Mouse (Mus musculus) midbrain, embryonic 12.5 days (tissue): Measurements from ENCODE around the gene N4bp2l1. TPM values are rescaled to one million over a fixed set of nuclear protein-coding genes. Genes with fewer than 3 reads are reported as not detected.

Experiments used
- ATAC-seq: fragments of 200-750 bp; cut with Nextera tagmentation; 2 replicates; pipeline ENCODE4 v1.8.0; 2017; ENCODE audit warnings: low read depth, moderate TSS enrichment, moderate library complexity; ENCODE audit not compliant: low FRiP score
- H3K27ac ChIP-seq: fragments of 300-500 bp; sonication (generic); replicated peaks from 2 replicates; pipeline ENCODE4 v1.5.1; 2016; ENCODE audit warnings: mild to moderate bottlenecking
- H3K27me3 ChIP-seq: fragments of 300-500 bp; sonication (generic); 2 replicates; pipeline ENCODE4 v1.6.1; 2016; ENCODE audit warnings: mild to moderate bottlenecking
- H3K36me3 ChIP-seq: fragments of 300-500 bp; sonication (generic); 2 replicates; pipeline ENCODE4 v1.6.1; 2016
- H3K4me1 ChIP-seq: fragments of 300-500 bp; sonication (generic); 2 replicates; pipeline ENCODE4 v1.6.1; 2016
- H3K4me2 ChIP-seq: fragments of 300-500 bp; sonication (generic); replicated peaks from 2 replicates; pipeline ENCODE4 v1.6.1; 2016; ENCODE audit warnings: mild to moderate bottlenecking, moderate library complexity
- H3K4me3 ChIP-seq: fragments of 300-500 bp; sonication (generic); 2 replicates; pipeline ENCODE4 v1.5.1; 2016; ENCODE audit warnings: mild to moderate bottlenecking
- H3K9ac ChIP-seq: fragments of 300-500 bp; sonication (generic); replicated peaks from 2 replicates; pipeline ENCODE4 v1.6.1; 2016; ENCODE audit warnings: mild to moderate bottlenecking, moderate library complexity
- H3K9me3 ChIP-seq: fragments of 300-500 bp; sonication (generic); 2 replicates; pipeline ENCODE4 v1.6.1; 2016; ENCODE audit warnings: mild to moderate bottlenecking
- WGBS: fragments of 180-500 bp; shearing (Covaris S2); methylation state at CpG from one replicate; pipeline ENCODE4 v1.1.7; 2016; 5-methylcytosine and 5-hydroxymethylcytosine counted together
- polyA plus RNA-seq: library from polyadenylated mRNA; unstranded; fragments of >200 nt; fragmentation: Nextera tagmentation; extraction: Ambion mirVana; gene quantifications from 2 replicates; pipeline ENCODE4 v1.2.1, GENCODE M21; 2016

The N4bp2l1 gene
- polyA plus RNA-seq, 1 experiment from 2014 or later: 3.2 TPM

- Histone ChIP-seq H3K9me3 (no peaks in the 10 kb centered on the region), H3K4me2 (no peak overlapping the region), H3K9ac (no peak overlapping the region), H3K4me3 (no peak overlapping the region), H3K27me3 (no peaks in the 10 kb centered on the region), H3K36me3 (0 out of 2 replicates have a peak, but pooled peaks cover 7% of the 10 kb centered on the region), H3K27ac (no peak overlapping the region), H3K4me1 (no peaks in the 10 kb centered on the region)
- WGBS: 89% methylated on average over 6 of the region's 6 CpGs
- ATAC-seq: no peak
Measured at GRCm38 (mm10) chr5:150578613-150579171, 18.3 kb downstream of the N4bp2l1 start.

DNA sequence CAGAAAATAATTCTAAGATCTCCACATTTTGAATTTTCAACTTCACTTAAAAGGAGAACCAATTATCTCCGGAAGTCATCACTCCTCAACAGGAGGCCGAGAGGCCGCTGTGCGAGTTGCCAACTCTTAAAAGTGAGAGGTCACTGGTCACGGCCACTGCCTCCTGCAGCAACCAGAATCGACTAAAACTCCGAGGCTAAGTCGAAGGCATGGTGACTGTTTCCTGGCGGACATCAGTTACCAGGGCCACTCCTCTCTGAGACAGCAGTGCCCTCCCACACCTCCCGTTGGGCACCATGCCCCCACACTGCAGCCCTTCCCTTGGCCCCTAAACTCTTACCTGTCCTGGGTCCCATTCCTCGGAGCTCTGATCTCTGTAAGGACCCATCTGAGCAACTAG, 20.2 kb downstream of the N4bp2l1 start:
- 85% methylated on average over 11 of the region's 11 CpGs for WGBS
- ATAC-seq: no peak
- no peaks in the 10 kb centered on the region for H3K9me3 ChIP-seq

GRCm38 (mm10) chr5:150574885-150575284, 22.1 kb downstream of the N4bp2l1 start:
- H3K4me3 ChIP-seq: no peak overlapping the region
- no peak overlapping the region for H3K9ac ChIP-seq
- H3K4me1 ChIP-seq: no peaks in the 10 kb centered on the region
- no peak overlapping the region for H3K27ac ChIP-seq
- H3K27me3 ChIP-seq: no peaks in the 10 kb centered on the region
- H3K9me3 ChIP-seq: no peaks in the 10 kb centered on the region
- H3K36me3 ChIP-seq: peaks cover 25% of the 10 kb centered on the region; the same call in 1 of the 2 replicates
- WGBS: 85% methylated on average over 5 of the region's 5 CpGs
- ATAC-seq: no peak
- no peak overlapping the region for H3K4me2 ChIP-seq

More for the DNA sequence above, 20.2 kb downstream of the N4bp2l1 start:
- Histone ChIP-seq H3K36me3 (0 out of 2 replicates have a peak, but pooled peaks cover 13% of the 10 kb centered on the region), H3K4me2 (no peak overlapping the region), H3K4me3 (no peak overlapping the region), H3K4me1 (no peaks in the 10 kb centered on the region), H3K9ac (no peak overlapping the region), H3K27ac (no peak overlapping the region), H3K27me3 (no peaks in the 10 kb centered on the region)

DNA sequence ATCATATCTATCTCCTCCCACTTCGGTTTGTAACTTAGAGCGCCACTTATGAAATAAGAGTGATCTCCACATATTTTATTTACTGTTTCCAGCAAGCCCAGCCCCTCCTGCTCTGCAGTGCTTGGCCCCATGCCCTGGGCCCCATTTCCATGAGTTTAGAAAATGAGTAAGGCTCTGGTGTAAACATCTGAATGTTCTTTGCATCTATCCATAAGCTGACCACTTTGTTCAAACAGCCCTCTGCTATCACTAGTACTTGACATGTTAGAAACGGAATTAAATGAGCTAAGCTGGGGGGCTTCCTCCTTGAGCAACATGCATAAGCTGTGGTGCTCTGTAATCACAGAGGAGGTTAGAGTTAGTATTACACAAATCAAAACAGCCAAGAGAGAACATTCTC, 22.6 kb downstream of the N4bp2l1 start:
- no peak for ATAC-seq
- Histone ChIP-seq H3K9me3 (no peaks in the 10 kb centered on the region), H3K4me1 (no peaks in the 10 kb centered on the region), H3K27ac (no peak overlapping the region), H3K36me3 (peaks cover 29% of the 10 kb centered on the region; the same call in 1 of the 2 replicates), H3K27me3 (no peaks in the 10 kb centered on the region), H3K4me3 (no peak overlapping the region), H3K9ac (no peak overlapping the region), H3K4me2 (no peak overlapping the region)
- WGBS: 93% methylated on average over 3 of the region's 3 CpGs

DNA sequence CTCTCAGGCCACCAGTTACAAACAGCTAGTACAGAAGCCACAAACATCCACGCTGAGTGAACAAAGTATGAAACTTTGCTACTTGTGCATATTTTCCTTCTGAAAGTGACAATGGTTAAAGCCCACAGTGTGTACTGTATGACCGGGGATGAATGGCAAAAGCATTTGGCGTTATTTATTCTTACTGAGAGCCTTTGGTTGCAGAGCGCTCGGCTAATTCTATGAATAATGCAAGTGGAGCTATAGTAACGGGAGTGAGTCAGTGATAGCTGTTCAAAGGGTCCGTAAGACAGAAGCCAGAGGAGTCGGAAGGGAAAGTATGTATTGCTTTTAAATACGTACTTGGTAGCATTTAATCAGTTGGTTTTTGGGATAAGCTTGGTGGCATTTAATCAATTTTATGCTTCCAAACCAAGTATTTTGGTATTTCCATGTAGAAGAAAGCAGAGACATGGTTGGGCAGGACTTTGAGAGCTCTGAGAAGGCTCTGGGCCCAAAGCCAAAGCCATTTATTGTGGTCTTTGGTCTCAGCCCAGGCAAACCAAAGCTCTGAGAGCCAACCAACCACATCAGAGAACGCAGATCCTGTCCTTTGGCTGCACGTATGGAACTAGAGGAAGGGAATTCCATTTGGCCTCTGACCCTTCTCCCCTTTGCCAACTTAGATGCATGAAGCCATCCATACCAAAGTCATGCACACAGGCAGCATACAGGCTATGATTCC, 26.3 kb downstream of the N4bp2l1 start:
- Histone ChIP-seq H3K27ac (no peak overlapping the region), H3K9me3 (no peaks in the 10 kb centered on the region), H3K4me1 (no peaks in the 10 kb centered on the region), H3K9ac (no peak overlapping the region), H3K4me2 (no peak overlapping the region), H3K36me3 (peaks cover 48% of the 10 kb centered on the region), H3K27me3 (no peaks in the 10 kb centered on the region), H3K4me3 (no peak overlapping the region)
- no peak for ATAC-seq
- 88% methylated on average over 11 of the region's 11 CpGs for WGBS

DNA sequence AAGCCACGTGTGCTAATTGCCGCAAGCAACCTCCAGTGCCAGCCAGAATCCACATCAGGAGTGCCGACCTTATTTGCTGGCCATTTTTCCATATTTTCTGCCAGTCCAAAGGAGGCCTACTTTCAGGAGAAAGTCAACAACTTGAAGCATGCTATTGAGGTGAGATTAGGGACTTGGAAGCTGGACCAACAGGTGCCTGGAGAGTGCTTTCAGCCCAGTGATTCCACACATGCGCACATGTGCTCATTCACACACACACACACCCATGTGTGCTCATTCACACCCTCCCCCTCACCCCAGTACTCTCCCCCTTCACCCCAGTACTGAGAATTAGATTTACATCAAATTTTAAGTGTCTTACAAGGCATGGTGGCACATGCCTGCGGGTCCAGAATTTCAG, 30.0 kb downstream of the N4bp2l1 start:
- Histone ChIP-seq H3K9me3 (no peaks in the 10 kb centered on the region), H3K4me1 (no peaks in the 10 kb centered on the region), H3K9ac (no peak overlapping the region), H3K4me2 (no peak overlapping the region), H3K4me3 (no peak overlapping the region), H3K27me3 (no peaks in the 10 kb centered on the region), H3K27ac (no peak overlapping the region), H3K36me3 (peaks cover 49% of the 10 kb centered on the region)
- 95% methylated on average over 5 of the region's 5 CpGs for WGBS
- ATAC-seq: no peak

- Histone ChIP-seq H3K9ac (no peak overlapping the region), H3K27me3 (no peaks in the 10 kb centered on the region), H3K4me3 (no peak overlapping the region), H3K4me1 (no peaks in the 10 kb centered on the region), H3K36me3 (peaks cover 49% of the 10 kb centered on the region), H3K4me2 (no peak overlapping the region), H3K9me3 (no peaks in the 10 kb centered on the region), H3K27ac (no peak overlapping the region)
- ATAC-seq: no peak
- WGBS: 67% methylated on average over 3 of the region's 3 CpGs
Measured at GRCm38 (mm10) chr5:150566226-150566625, 30.8 kb downstream of the N4bp2l1 start.

- Histone ChIP-seq H3K9ac (no peak overlapping the region), H3K27me3 (no peaks in the 10 kb centered on the region), H3K4me3 (no peak overlapping the region), H3K4me1 (no peaks in the 10 kb centered on the region), H3K36me3 (peaks cover 44% of the 10 kb centered on the region), H3K9me3 (no peaks in the 10 kb centered on the region), H3K27ac (no peak overlapping the region), H3K4me2 (no peak overlapping the region)
- ATAC-seq: no peak
- 94% methylated on average over 6 of the region's 6 CpGs for WGBS
Measured at GRCm38 (mm10) chr5:150564426-150564825, 32.6 kb downstream of the N4bp2l1 start.

GRCm38 (mm10) chr5:150561783-150562182, 35.2 kb downstream of the N4bp2l1 start:
- Histone ChIP-seq H3K9me3 (no peaks in the 10 kb centered on the region), H3K4me1 (no peaks in the 10 kb centered on the region), H3K27ac (no peak overlapping the region), H3K9ac (no peak overlapping the region), H3K36me3 (peaks cover 39% of the 10 kb centered on the region), H3K4me2 (no peak overlapping the region), H3K27me3 (no peaks in the 10 kb centered on the region), H3K4me3 (no peak overlapping the region)
- ATAC-seq: no peak
- WGBS: 94% methylated on average over 5 of the region's 5 CpGs

GRCm38 (mm10) chr5:150561376-150561775, 35.6 kb downstream of the N4bp2l1 start:
- H3K4me3 ChIP-seq: no peak overlapping the region
- no peak for ATAC-seq
- H3K4me1 ChIP-seq: no peaks in the 10 kb centered on the region
- H3K36me3 ChIP-seq: peaks cover 38% of the 10 kb centered on the region
- no peak overlapping the region for H3K9ac ChIP-seq
- H3K4me2 ChIP-seq: no peak overlapping the region
- H3K9me3 ChIP-seq: no peaks in the 10 kb centered on the region
- no peak overlapping the region for H3K27ac ChIP-seq
- H3K27me3 ChIP-seq: no peaks in the 10 kb centered on the region

- H3K9me3 ChIP-seq: no peaks in the 10 kb centered on the region
- peaks cover 39% of the 10 kb centered on the region for H3K36me3 ChIP-seq
- H3K4me2 ChIP-seq: no peak overlapping the region
- no peak overlapping the region for H3K4me3 ChIP-seq
- H3K4me1 ChIP-seq: no peaks in the 10 kb centered on the region
- 98% methylated on average over 5 of the region's 5 CpGs for WGBS
- H3K9ac ChIP-seq: no peak overlapping the region
- no peaks in the 10 kb centered on the region for H3K27me3 ChIP-seq
- no peak overlapping the region for H3K27ac ChIP-seq
- no peak for ATAC-seq
Measured at GRCm38 (mm10) chr5:150560851-150561250, 36.1 kb downstream of the N4bp2l1 start.

DNA sequence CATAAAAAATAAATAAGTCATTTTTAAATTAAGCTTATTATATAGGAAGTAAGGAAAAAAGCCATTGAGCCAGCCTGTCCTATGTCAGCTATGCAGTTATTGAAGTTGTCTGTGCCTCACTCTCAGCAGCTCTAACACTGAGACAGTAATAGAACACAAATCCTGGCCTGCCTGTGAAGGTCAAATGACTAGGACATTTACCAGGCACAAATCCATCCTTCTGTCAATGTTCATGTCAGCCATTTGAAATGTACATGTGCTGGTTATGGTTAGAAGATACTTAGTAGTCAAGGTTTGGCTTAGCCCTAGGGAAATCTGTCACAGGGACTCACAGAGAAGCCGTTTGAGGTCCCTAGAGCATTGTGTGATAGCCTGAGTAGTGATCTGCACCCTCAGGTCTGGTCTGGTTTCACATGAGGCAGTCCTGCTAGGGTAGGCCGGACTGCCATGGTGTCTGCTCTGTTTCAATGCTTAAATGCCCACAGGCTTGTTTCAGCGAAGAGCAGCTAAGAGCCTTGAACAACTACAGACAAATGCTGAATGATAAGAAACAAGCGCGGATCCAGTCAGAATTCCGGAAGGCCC, 37.4 kb downstream of the N4bp2l1 start:
- WGBS: 95% methylated on average over 6 of the region's 6 CpGs
- Histone ChIP-seq H3K9me3 (no peaks in the 10 kb centered on the region), H3K9ac (no peak overlapping the region), H3K36me3 (peaks cover 40% of the 10 kb centered on the region), H3K27me3 (no peaks in the 10 kb centered on the region), H3K4me2 (no peak overlapping the region), H3K4me1 (no peaks in the 10 kb centered on the region), H3K27ac (no peak overlapping the region), H3K4me3 (no peak overlapping the region)
- ATAC-seq: no peak
